Mouse (Mus musculus): ENCODE measurements around the gene Usp48. TPM values are rescaled to one million over a fixed set of nuclear protein-coding genes. Genes with fewer than 3 reads are reported as not detected.

Usp48 gene
- total RNA-seq, 2 experiments from 2014 or later: 76.3 to 151 TPM

DNA sequence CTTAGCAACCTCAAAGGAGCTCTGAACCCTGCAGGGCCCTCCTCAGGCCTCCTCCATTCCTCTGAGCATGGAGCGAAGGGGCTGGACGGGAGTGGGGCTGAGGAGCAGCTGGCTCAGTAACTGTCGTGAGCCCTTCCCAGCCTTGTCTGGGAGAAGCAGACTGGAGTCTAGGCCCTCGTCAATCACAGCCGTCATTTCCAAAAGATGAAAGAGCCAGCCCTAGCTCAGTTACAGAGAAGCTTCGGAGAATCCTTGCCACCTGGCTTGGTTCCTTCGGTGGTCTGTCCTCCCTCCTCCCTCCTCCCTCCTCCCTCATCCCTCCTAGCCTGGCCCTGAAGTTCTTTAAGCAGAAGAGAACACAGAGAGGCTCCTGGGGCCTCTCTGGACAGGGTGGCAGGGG lies 87.2 kb downstream of the Usp48 start:
- ATAC-seq (replicated peaks; ENCODE audit: poor library complexity, severe bottlenecking): no peak

DNA sequence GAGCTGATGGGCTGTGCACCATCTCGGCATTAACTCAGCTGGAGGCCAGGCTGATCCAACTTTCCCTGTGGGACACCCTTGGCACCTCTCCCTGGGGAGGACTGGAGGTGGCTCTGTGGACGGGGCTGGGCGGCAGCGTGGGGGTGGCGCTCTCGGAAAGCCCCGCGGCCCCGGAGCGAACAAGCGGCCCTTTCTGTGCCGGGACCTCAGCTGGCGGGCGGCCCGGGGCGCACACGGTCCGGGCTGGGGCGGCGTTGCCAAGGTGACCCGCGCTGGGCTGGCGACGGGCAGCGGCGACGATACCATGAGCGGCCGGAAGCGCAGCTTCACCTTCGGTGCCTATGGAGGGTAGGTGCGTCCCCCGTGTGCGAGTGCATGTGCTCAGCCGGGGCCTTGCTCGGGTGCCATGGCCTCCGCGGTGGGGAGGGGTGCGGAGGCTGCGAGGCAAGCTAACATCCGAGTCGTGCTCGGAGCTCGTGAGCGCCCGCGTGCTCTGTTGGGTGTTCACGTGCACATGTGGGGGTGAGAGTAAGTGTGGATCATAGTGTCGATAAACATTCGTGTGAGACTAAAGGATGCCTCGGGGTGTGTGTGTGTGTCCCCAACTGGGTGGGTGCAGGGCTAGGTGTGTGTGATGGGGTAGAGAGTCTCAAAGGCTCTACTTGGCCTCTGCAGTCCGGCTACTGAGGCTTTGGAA lies 88.0 kb downstream of the Usp48 start:
- ATAC-seq (replicated peaks; ENCODE audit: poor library complexity, severe bottlenecking): no peak

DNA sequence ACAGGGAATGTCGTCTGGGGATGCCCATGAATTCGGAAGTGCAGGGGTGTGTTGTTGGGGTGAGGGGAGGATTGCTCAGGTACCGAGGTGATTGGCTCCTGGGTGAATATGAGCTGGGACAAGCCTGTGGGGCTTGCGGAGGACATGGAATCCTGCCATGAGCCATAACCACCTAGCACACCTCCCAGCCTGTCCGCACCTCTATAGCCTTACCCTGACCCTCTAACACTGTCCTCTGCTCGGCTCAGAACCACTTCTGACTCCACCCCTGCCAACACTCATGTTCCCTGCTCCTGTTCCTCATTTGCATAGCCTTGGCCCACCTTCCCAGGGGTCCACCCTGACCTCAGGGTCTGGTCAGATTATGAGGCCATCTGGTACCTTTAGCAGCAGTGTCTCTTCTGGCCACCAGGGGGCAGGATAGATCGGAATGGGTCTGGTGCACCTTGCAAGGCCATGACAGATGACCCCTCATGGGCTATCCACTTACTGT lies 89.5 kb downstream of the Usp48 start:
- peak; percentile 60 for ATAC-seq (replicated peaks; ENCODE audit: poor library complexity, severe bottlenecking)

DNA sequence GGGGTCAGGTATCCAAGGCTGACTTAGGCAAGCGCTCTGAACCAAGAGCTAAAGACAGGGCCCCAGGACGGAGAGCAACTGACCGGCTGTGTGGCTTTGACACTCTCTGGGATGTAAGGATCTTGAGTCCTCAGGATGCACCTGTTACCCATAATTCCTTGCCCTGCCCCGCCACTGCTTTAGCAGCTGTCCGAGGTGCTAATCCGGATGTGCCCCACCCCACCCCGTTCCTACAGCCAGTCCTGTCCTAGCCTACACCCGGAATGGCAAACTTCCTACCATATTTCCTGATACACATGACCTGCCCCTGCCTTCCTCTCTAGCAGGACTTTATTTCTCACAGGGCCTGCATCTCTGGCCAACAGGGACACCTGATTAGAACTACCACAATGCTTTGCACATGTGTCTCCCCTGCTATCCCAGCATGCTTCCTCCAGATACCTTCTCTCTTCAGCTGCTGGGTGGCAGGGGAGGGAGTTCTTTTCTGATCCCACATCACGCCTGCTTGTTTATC lies 91.3 kb downstream of the Usp48 start:
- ATAC-seq (replicated peaks; ENCODE audit: poor library complexity, severe bottlenecking): no peak

DNA sequence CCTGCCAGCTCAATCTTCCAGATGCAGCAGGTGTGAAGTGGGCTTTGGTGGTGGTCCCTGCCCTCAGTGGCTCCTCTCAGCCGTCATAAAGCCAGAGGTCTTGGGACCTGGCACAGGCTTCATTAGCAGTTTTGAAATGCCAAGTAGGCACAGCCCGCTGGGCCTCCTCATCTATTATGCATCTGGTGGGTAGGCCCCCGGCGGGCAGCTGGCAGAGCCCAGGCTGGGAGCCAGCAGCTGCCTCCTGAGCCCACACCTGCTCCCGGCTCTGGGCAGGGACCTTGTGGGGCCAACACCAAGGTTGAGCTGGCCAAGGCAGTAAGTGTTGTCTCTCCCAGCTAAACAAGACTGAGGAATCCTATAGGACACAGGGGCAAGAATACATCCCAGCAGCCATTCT lies 92.7 kb downstream of the Usp48 start:
- ATAC-seq (replicated peaks; ENCODE audit: poor library complexity, severe bottlenecking): no peak

DNA sequence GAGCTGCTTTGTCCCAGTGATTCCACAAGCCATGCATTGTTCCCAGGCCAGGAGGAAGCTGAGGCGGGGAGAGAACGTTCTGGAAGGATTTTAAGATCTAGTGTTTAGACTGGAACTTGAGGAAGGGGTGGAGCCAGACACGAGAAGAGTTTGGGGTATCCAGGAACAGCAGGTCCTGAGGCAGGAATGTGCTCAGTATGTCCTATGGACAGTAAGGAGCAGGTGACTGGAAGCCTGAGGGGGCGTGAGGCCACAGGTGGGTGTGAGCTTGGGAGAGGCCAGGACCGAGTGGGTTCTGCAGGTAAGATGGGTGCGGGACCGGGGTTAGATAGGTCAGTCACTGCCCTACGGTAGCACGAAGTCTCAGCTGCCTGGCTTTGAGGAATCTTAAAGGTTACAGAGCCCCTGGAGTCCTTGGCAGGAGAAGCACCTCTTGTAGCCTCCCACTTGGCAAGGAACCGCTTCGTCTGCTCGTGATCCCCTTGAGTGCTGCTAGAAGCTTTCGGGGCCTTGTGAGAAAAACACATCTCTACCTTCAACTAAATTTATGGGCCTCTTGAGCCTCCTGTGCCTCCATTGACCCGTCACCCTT lies 93.8 kb downstream of the Usp48 start:
- ATAC-seq (replicated peaks; ENCODE audit: poor library complexity, severe bottlenecking): no peak

DNA sequence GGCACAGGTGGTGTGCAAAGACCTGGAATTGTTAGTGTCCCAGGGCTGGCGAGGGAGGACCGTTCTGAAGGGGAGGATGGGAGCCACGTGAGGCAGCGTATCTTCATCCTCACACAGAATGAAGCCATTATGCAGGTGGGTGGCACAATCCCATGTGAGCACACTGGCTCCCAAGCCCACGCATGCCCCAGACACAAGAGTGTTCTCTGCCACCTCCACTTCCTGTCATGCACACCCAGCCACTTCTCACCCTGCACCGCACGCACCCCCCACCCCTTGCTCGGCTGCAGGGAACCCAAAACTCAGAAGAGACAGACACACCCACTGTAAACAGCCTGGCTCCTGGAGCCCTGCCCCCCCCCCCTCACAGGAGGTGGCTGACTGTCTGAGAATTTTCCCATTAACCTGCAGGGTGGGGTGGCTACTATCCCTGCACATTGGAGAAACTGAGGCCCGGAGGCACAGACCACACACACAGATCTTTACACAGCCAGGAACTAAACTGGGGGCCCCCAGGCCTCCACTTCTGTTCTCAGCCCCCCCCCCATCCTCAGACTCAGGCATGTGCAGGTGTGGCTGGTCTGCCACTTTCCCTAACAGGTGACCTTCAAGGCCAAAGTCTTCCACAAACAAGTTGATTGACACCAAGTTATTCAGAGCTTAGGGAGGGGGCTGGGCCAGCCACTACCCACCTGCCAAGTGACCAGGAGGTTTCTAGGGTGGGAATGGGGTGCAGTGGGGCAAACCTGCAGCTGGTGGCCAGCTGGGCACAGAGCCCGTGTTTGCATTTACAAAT lies 98.8 kb downstream of the Usp48 start:
- ATAC-seq (replicated peaks; ENCODE audit: poor library complexity, severe bottlenecking): no peak

DNA sequence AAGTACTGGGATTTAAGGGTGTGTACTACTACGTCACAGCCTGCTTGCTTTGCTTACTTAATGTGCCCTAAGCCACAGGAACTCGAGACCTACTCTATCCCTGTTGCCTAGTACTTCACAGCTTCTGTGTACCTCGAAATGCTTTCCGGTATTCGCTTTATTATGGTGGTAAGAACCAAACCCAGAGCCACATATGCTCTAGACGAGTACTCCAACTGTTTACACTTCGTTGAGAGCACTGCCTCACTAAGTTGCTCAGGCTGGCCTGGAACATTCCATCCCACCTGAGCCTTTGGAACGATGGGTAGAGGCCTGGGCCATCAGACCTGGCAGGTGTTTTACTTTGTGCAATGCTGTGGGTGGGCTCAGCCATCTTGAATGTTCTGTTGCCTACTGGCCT lies 101.7 kb downstream of the Usp48 start:
- no peak for ATAC-seq (replicated peaks; ENCODE audit: poor library complexity, severe bottlenecking)

DNA sequence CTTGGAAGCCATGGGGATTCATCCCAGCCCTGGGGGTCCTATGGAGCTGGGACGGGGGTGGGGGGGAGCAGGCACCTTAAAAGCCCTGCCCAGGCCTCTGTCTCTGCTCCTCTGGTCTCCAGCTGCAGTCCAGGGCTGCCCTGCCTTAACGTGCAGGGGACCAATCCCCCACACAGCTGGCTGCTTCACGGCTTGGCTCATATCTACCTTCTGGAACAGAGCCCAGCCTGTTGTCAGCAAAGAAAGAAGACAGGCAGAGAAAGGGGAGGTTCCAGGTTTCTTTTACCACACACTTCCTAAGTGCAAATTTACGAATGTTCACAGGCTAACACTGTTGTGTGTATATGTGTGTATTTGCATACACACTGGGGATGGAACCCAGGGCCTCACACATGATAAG lies 102.3 kb downstream of the Usp48 start:
- no peak for ATAC-seq (replicated peaks; ENCODE audit: poor library complexity, severe bottlenecking)

DNA sequence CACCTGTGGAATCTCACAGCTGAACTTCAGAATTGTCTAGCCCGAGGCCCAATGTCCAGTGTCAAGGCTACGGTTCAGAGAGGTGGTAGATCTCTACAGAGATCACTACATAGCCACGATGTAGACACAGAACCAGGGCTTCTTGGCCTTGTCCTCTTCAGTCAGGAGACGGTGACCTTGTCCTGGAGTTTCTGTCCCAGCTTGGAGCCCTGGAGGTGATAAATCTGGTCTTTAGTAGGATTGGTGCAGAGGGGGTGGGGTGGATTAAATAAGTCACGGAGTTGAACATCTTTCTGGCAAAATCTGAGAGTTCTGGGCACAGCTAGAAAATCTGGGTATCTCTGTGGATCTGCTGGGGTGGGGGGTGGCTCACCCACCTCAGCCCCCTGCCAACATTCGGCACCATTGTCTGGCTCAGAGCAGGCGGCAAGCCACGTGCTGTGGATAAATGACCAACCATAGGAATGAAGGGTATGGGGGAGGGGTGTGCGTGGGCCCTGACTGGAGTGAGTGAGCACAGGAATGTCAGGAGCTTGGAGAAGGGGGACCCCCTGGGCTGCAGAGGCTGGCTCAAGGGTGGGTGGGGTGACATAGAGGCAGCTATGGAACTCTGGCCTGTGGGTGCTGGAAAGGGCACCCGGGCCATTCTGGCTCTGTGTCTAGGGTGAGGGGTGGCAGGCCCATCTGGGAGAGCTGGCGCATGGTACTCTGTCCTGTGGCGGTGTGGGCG lies 103.8 kb downstream of the Usp48 start:
- ATAC-seq (replicated peaks; ENCODE audit: poor library complexity, severe bottlenecking): no peak

DNA sequence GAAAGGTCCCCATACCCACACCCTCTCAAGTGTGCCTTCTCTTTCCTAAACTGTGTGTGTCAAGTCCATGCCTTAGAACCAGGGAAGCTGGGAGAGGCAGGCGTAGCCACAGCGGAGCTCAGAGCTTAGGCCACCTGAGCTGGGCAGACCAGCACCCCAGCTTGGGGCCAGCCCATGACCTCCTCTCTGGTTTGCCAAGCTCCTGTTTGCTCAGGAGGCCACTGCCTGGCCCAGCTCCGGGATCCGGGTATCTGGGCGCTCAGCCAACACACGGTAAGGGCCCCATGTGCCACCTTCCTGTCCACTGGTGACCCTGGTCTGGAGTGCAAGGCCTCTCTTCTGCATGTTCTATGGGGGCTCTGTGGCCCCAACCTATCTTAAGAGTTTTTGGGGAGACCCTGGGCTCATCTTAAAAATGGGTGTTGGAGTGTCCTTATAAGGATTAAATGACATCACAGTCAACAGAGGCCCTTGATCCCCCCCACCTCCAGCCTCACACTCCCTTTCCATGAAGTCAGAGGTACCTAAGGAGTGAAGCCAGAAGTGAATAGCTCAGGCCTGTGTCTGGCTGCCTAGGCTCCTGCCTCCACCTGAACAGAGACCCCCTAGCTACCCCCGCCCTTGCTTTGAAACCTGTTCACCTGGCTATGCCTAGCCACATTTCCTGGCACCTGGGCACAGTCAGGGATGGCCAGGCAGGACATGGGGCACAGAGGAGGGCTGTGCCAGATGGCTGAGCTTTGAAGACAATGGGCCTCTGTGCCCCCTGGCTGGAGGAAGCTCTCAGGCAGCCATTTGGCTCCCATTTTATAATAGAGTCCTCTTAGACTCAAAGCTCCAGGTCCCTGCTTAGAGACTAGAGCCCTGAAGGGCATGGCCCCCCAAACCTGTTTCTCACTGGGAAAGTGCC lies 104.8 kb downstream of the Usp48 start:
- no peak for ATAC-seq (replicated peaks; ENCODE audit: poor library complexity, severe bottlenecking)

DNA sequence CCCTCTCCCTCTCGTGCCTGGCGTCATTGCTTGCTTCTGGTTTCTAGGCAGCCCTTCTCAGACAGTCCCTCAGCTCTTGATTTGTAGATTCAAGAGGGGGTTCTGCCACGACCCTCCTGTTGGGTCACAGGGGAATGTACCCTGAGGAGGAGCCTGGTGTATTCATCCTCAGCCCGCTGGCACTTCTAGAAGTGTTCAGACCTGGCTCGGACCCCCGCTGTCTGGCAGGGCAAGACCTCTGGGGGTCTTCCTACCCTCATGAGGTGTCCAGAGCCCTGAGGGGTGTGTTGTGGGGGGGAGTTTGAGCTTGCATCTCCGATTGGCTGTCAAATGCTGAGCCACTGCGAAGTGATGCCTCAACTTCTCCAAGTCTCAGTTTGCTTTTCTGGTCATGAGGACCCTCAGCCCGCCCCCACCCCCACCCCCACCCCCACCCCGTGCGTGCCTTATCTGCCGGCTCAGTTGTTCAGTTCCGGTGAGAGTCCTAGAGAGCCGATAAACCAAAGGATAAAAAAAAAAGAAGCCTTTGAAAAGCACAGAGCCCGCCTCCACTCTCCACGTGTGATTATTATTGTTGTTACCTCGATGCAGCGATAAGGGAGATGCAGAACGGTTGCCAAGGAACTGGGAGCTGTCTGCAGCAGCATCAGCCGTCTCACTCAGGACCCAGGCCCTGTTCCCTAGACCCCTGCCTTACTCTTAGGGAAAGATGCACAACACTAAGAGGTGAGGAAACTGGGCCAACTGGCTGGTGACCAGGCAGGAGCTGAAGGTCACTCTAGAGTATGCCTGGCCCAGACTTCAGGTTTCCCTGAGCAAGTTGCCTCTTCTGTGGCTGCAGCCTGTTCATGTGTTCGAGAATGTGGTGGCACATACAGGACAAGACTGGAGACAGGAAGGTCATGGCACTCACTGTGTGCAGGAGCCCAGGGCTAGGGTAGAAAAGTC lies 106.0 kb downstream of the Usp48 start:
- ATAC-seq (replicated peaks; ENCODE audit: poor library complexity, severe bottlenecking): no peak

DNA sequence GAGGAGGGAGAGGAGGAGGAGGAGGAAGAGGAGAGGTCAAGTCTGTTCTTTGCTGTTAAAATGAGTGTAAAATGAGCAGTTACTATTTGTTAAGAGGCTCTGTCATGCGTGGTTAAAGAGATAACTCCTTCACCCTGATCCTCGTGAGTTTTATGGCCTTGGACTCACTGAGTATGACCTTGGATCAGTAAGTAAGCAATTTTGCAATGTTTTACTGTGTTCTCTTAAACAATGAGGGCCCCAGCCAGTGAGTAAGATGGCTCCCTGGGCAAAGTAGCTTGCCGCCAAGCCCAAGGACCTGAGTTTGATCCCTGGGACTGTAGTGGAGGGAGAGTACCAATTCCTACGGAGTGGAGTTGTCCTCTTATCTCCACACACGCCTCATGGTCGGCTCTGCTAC lies 107.4 kb downstream of the Usp48 start:
- no peak for ATAC-seq (replicated peaks; ENCODE audit: poor library complexity, severe bottlenecking)

DNA sequence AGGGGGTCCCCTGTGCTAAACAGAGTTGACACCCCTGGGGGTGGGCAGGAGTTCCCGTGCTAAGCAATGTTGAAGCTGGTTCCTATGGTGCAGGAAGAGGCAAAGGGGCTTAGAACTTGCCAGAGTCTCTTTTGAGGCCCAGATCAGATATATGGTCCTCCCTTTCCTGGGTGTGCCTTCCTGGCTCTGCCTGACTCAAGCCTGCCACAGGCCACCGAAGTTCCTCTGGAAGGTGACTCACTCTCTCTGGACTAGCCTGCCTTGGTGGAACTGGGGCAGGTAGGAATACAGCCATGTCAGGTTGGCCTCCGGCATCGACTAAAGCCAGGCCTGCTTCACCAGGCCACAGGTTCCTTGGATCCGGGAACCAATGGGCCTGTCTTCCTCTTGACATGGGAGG lies 109.5 kb downstream of the Usp48 start:
- ATAC-seq (replicated peaks; ENCODE audit: poor library complexity, severe bottlenecking): no peak

DNA sequence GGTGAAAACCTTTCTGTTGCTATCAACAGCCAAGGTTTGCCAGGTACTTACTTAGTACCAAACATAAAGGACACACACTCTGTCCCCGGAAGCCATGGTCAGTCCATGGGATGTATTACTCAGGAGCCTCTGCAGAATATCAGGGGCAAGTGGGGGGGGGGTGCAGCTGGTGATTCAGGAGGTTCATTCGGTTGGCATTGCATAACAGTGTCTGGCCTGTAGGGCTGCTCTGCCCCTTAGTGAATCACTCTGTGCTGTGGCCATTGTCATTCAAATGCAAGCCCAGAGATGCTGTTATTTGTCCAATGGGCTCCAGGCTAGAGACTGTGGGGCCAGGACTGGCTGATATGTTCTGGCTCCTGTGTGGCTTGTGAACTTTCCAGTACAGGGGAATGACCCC lies 111.0 kb downstream of the Usp48 start:
- no peak for ATAC-seq (replicated peaks; ENCODE audit: poor library complexity, severe bottlenecking)

DNA sequence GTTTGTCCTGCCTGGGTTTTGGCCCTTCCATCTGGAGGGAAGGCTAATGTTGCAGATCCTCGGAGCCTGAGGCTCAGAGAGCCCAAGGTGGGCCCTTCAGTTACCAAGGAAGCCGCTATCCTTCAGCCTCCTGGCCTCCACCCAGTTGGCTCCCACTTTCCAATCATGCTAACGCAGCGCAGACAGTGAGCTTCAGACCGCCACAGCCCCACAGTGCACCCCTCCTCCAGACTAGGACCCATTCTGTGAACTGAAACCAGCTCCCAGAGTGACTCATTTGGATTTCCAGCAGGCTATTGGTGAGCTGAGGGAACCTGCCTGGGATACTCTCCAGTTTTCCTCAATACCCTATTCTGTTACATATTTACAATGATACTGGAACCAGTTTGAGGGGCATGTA lies 111.8 kb downstream of the Usp48 start:
- no peak for ATAC-seq (replicated peaks; ENCODE audit: poor library complexity, severe bottlenecking)

DNA sequence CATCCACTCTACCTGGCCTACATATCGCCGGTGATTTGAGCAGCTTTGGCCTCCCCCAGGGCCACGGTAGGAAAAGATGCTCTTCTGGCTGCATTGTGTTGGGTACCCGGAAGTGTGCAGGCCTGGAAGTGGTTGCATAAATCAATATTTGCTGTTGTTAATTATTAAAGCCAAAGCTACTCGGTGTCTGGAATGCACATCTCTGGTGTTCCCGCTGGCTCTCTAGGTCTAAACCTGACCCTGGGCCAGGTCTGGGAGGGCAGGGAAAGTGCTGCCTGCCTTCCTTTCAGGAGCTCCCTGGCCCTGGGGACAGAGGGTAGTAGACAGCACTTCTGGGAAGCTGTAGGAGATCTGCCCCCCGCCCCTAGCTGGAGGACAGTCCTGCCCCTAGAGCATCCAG lies 113.0 kb downstream of the Usp48 start:
- ATAC-seq (replicated peaks; ENCODE audit: poor library complexity, severe bottlenecking): no peak

DNA sequence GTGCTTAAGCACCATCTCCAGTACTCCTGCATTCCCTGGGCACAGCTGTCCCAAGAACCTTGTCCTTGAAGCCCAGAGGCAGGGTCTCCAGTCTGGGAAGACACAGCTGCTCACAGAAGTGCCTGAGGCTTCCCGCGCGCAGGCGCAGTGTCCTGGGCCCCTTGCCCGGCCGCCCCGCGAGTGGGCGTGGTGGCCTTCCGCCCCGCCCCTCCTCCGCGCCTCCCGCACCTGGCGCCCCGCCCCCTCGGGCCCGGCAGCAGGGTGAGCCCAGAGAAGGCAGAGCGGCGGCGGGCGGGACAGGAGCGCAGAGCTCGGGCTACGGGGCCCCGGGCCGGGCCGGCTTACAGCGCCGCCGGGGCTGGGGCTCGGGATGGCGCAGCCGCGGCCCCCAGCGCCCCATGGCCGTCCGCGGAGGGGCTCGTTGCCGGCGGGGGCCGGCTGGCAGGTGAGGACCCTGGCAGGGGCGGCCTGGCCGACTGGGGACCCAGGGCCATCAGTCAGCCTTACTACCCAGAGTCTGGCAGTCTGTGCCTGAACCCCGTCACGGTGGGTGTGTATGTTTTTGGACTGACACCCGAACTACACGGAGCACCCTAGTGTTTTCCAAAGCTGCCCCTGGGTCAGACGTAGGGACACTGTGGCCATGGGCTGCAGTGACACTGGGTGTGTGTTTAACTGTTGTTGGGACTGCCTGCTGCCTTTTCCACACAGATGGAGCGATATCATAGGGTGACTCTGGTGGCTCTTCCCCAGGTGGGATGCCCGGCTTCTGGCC lies 113.8 kb downstream of the Usp48 start:
- ATAC-seq (replicated peaks; ENCODE audit: poor library complexity, severe bottlenecking): peak; percentile 78
